Mouse (Mus musculus): ENCODE data around the gene Tcte3. TPM values are rescaled to one million over a fixed set of nuclear protein-coding genes. Genes with fewer than 3 reads are reported as not detected.
A peak's percentile ranks its signal among the peaks of the same experiment; 100 is the strongest.
"Not testable (repeated sequence)": the region's sequence is repeated elsewhere in the genome, so short reads cannot be mapped to it uniquely, and the experiment has no call there.

The Tcte3 gene
- polyA plus RNA-seq, 1 experiment, result 0.19 TPM

DNA sequence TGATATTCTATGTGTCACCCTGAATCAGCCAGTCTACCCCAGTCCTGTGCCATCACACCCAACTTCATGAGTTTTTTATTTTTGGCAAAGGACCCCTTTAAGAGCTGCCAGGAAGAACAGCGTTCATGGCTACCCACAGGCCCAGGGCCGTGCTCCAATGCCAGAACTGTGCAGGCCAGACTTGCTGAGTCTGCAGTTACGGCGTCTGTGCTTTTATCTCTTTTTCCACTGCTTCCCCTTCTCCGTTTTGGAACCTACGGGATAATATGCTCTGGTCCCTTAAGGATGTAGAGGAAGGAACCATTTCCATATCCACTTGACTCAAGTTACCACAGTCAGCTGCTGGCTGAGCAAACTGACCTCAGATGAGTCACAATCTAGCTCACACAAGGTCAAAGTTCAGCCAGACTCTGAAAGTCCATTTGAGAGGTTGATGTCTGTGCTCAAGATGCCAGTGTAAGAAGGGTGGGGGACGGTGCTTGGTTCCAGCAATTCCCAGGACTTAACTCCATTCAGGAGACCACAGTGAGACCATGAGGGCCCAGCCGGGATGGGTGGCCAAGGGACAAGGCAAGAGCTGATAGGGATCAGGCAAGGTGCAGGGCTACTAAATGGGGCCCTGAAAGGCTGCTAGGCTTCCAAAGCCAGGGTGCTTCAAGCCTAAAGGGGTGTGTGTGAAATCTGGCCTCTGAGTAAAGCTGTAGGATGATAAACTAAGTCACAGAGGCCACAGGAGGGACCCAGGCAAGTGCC, 26.9 kb upstream of the Tcte3 start:
- Histone ChIP-seq H3K4me1 (ENCODE audit: control insufficient read depth, insufficient read depth, low read length) (peaks cover 5% of the 10 kb centered on the region), H3K4me3 (replicated peaks; ENCODE audit: extremely low read depth, low read depth, low read length) (no peak overlapping the region)
- 60% methylated on average over 8 of the region's 8 CpGs for WGBS
- TF ChIP-seq POLR2A (IDR thresholded peaks at IDR 0.05; ENCODE audit: borderline replicate concordance, extremely low read depth, low read depth, low read length) (no peak), CTCF (IDR thresholded peaks at IDR 0.05; ENCODE audit: insufficient read depth, low read length) (no peak)
- no peak for DNase-seq

DNA sequence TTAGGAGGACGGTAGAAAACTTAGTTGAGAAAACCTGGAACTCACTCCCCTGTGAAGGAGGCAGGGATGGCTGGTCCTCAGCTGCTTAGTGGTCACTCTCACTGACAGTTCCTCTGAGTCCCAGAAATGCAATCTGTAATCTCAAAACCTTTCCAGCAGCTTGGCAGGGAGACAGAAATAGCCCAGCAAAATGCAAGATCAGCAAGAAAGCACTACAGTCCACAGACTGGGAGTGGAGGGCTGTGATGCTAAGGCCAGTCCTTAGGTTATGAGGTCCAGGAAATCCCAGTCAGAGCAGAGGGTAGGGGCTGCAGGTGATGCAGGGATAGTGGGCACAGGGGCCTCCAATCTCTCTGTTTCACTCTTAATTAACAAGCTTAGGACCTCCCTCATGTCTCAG, 25.6 kb upstream of the Tcte3 start:
- no peak for TF ChIP-seq POLR2A (IDR thresholded peaks at IDR 0.05; ENCODE audit: borderline replicate concordance, extremely low read depth, low read depth, low read length)
- H3K4me1 ChIP-seq (ENCODE audit: control insufficient read depth, insufficient read depth, low read length), result peaks cover 5% of the 10 kb centered on the region
- DNase-seq, result no peak
- no peak overlapping the region for H3K4me3 ChIP-seq (replicated peaks; ENCODE audit: extremely low read depth, low read depth, low read length)
- WGBS, result 89% methylated on average over 1 of the region's 1 CpGs

DNA sequence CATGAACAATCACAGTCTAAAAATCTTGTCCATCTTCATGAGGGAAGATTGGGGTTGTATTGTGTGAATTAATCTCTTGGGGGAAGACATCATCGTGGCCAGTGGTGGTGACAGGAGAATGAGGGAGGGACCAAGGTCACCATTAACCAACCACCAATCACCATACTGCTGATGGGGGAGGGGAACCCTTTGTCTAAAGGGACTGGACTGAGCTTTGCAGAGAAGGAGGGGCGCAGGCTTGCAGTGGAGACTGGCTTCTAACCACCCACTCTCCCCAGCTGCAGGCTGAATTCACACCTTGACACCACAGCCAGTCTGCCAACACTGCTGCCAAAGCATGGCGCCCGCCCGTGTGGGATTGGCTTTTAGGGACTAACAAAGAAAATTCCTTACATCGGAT, 24.8 kb upstream of the Tcte3 start:
- H3K4me1 ChIP-seq (ENCODE audit: control insufficient read depth, insufficient read depth, low read length), result peaks cover 5% of the 10 kb centered on the region
- TF ChIP-seq CTCF (IDR thresholded peaks at IDR 0.05; ENCODE audit: insufficient read depth, low read length) (no peak), POLR2A (IDR thresholded peaks at IDR 0.05; ENCODE audit: borderline replicate concordance, extremely low read depth, low read depth, low read length) (no peak)
- DNase-seq, result no peak
- no peak overlapping the region for H3K4me3 ChIP-seq (replicated peaks; ENCODE audit: extremely low read depth, low read depth, low read length)
- 66% methylated on average over 6 of the region's 6 CpGs for WGBS

DNA sequence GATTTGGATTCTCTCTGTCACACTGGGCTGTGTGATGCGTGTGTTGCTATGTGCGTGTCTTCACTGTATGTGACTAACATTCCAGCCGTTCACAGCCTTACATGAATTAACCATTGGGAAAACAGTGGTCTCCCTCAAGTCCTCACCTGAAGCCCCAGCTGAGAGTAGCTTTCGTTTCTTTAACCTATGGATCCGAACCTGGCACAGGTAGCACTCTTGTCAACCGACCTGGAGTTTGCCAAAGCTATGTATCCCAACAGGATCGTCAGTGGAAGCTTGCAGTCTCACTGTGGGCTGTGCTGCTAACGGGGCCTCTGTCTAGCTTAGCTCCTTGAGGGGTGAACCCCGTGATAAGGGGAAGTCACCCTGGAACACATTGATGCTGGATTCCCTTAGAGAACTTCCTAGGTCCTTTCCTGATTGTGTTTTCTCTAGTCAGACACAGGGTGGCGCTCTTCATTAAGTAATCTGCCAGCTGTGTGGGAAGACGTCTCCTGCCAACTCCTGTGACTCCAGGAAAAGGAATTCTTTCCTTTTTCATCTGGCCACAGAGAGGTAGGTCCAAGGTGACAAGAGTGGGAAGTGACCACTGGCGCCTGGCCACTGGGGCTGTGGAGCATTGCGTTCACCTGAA, 24.2 kb upstream of the Tcte3 start:
- WGBS, result 43% methylated on average over 13 of the region's 13 CpGs
- peaks cover 5% of the 10 kb centered on the region for H3K4me1 ChIP-seq (ENCODE audit: control insufficient read depth, insufficient read depth, low read length)
- peak; percentile 64 for DNase-seq
- H3K4me3 ChIP-seq (replicated peaks; ENCODE audit: extremely low read depth, low read depth, low read length), result no peak overlapping the region
- TF ChIP-seq CTCF (IDR thresholded peaks at IDR 0.05; ENCODE audit: insufficient read depth, low read length), result peak; percentile 17; the same call in 1 of the 2 replicates
- no peak for TF ChIP-seq POLR2A (IDR thresholded peaks at IDR 0.05; ENCODE audit: borderline replicate concordance, extremely low read depth, low read depth, low read length)

DNA sequence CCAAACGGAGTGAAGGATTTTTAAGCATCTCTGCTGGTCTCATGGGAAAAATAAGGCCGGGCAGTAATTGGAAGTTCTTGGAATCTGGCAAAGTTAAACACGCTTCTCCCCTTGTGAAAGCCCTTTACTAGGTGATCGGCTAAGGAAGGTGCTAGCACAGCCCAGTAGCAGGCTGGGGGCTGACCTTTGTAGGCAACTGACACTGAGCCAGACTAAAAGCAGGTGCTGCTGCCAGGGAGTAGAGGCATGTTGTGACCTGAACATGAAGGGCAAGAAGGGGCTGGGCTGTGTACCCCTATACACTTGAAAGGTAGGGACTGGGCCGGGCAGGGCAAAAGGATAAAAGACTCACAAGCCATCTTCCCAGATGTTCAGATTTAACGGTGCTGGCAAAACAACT, 19.1 kb upstream of the Tcte3 start:
- Histone ChIP-seq H3K4me1 (ENCODE audit: control insufficient read depth, insufficient read depth, low read length) (no peaks in the 10 kb centered on the region), H3K4me3 (replicated peaks; ENCODE audit: extremely low read depth, low read depth, low read length) (no peak overlapping the region)
- TF ChIP-seq CTCF (IDR thresholded peaks at IDR 0.05; ENCODE audit: insufficient read depth, low read length) (no peak), POLR2A (IDR thresholded peaks at IDR 0.05; ENCODE audit: borderline replicate concordance, extremely low read depth, low read depth, low read length) (no peak)
- DNase-seq, result no peak
- WGBS, result 89% methylated on average over 6 of the region's 6 CpGs

DNA sequence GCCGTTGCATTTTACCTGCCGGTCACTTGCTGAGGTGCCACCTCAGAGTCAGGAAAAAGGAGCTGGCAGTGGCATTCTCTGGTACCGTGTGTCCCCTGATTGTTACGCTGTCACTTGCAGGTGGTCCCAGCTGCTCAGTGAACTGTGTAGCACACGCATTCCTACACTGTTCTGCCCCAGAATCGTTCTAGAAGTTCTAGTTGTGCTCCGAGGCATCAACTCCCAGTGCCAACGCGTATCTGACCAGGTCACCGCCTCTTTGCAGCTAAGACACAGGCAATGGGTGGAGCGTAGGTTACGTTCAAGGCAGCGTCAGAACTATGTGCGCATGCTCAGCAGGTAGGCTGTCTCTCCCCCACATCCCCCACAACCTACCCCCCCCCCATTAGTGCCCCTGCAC, 18.4 kb upstream of the Tcte3 start:
- Histone ChIP-seq H3K4me3 (replicated peaks; ENCODE audit: extremely low read depth, low read depth, low read length) (no peak overlapping the region), H3K4me1 (ENCODE audit: control insufficient read depth, insufficient read depth, low read length) (no peaks in the 10 kb centered on the region)
- WGBS, result 95% methylated on average over 14 of the region's 14 CpGs
- TF ChIP-seq CTCF (IDR thresholded peaks at IDR 0.05; ENCODE audit: insufficient read depth, low read length) (no peak), POLR2A (IDR thresholded peaks at IDR 0.05; ENCODE audit: borderline replicate concordance, extremely low read depth, low read depth, low read length) (no peak)
- DNase-seq, result no peak

DNA sequence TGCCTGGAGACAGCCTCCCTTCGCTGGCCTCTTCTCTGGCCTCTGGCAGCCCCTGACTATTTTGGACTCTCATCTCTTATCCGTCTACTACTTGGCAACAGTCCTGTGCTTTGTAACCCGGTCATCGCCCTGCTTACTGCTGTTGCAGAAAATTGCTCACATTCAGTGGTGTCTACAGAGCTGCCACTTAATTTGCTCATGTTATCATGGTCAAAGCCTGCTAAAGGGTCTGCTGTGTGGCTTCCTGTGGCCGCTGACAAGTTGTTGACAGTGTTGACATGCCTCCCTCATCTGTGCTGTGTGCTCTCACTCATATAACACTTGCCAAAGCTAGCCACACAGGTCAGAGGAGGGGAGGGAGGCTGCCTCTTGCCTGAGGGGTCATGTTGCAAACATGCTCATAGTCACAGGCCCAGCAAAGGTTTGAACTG, 16.9 kb upstream of the Tcte3 start:
- H3K4me3 ChIP-seq (replicated peaks; ENCODE audit: extremely low read depth, low read depth, low read length), result no peak overlapping the region
- no peak for TF ChIP-seq CTCF (IDR thresholded peaks at IDR 0.05; ENCODE audit: insufficient read depth, low read length)
- no peak for TF ChIP-seq POLR2A (IDR thresholded peaks at IDR 0.05; ENCODE audit: borderline replicate concordance, extremely low read depth, low read depth, low read length)
- no peak for DNase-seq
- 73% methylated on average over 5 of the region's 5 CpGs for WGBS
- no peaks in the 10 kb centered on the region for H3K4me1 ChIP-seq (ENCODE audit: control insufficient read depth, insufficient read depth, low read length)

DNA sequence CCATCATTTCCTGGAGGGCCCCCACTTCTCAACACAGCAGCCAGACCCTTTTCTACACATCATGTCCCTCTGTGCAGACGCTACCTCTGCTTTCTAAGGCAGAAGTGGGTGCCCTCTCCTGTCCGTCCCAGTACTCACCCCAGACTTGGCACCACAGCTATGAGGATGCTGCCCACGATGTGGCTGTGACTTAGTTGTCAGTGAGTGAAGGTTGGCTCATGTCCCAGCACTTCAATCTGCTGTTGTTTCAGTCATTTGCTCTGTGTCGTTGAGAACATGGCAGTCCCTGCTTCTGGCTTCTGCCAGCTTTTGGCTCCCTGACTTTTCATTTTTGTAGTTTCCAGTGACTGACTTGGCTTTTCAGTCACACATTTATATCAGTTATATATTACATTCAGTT, 14.6 kb upstream of the Tcte3 start:
- DNase-seq, result no peak
- 73% methylated on average over 4 of the region's 4 CpGs for WGBS
- no peak overlapping the region for H3K4me3 ChIP-seq (replicated peaks; ENCODE audit: extremely low read depth, low read depth, low read length)
- TF ChIP-seq POLR2A (IDR thresholded peaks at IDR 0.05; ENCODE audit: borderline replicate concordance, extremely low read depth, low read depth, low read length) (no peak), CTCF (IDR thresholded peaks at IDR 0.05; ENCODE audit: insufficient read depth, low read length) (no peak)
- no peaks in the 10 kb centered on the region for H3K4me1 ChIP-seq (ENCODE audit: control insufficient read depth, insufficient read depth, low read length)

DNA sequence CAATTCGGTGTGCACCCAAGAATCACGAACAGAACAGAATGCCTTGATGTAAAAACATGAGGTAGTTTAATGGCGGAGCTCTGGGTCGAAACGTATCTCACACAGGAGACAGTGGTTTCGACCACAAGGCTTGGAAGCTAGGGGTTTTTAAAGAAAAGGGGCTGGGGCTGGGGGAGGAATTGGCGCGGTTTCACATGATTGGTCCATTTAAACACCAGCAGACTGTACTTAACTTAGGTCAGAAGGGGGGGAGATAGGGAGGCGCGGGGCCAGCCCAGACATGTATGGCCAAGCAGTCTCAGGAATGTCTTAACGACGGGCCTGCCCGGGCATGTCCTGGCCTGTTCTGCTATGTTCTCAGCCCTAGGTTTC, 12.5 kb upstream of the Tcte3 start:
- H3K4me1 ChIP-seq (ENCODE audit: control insufficient read depth, insufficient read depth, low read length); DNase-seq; H3K4me3 ChIP-seq (replicated peaks; ENCODE audit: extremely low read depth, low read depth, low read length): not testable (repeated sequence)
- WGBS, result 78% methylated on average over 13 of the region's 13 CpGs

DNA sequence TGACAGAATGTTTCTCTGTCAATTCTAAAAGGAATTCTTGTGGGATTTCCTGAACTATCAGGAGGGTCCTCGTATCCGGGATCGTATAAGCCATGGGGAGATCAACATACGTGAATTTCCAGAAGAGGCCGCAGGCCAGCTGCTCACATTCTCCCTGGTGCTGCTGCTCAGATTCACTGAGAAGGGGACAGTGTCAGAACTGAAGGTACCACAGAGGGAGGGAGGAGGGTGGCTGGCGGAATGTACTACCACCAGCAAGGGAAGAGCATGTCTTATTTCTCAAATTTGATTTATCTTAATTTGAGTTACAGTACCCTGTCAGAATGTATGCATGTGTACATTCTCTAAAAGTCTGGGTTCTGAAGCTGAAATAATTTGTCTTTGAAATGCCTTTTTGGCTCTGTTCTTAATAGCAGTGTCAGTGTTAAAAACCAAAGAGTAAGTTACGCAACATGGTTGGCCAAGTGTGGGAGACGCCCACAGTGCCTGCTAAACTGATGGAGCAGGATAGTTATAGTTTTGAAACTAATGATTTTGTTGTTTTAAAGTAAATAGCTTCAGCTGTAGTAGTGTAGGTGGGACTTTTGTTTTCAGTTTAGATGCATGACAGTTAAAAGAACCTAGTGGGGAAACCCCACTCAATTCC, 12.0 kb upstream of the Tcte3 start:
- H3K4me1 ChIP-seq (ENCODE audit: control insufficient read depth, insufficient read depth, low read length); H3K4me3 ChIP-seq (replicated peaks; ENCODE audit: extremely low read depth, low read depth, low read length); DNase-seq: not testable (repeated sequence)
- 78% methylated on average over 6 of the region's 8 CpGs for WGBS

DNA sequence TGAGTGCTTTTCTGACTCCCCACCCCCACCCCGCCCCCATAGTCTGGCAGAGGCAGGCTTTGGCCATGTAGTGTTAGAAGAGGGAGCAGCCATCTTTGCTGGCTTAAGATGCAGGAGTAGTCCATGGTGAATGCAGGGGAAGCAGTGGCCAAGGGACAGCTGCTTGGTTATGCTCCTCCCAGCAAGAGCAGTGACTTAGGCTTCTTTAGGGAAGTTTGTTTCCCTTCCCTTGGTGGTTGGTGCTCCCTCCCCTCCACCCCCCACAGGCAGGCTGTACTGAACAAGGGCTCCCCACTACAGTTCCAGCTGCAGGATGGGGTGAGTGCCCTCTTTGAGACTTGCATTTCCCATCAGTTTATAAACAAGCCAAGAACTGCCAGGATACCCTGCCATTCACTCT, 11.5 kb upstream of the Tcte3 start:
- not testable (repeated sequence) for H3K4me3 ChIP-seq (replicated peaks; ENCODE audit: extremely low read depth, low read depth, low read length); H3K4me1 ChIP-seq (ENCODE audit: control insufficient read depth, insufficient read depth, low read length); DNase-seq
- WGBS, result 70% methylated on average over 1 of the region's 1 CpGs

DNA sequence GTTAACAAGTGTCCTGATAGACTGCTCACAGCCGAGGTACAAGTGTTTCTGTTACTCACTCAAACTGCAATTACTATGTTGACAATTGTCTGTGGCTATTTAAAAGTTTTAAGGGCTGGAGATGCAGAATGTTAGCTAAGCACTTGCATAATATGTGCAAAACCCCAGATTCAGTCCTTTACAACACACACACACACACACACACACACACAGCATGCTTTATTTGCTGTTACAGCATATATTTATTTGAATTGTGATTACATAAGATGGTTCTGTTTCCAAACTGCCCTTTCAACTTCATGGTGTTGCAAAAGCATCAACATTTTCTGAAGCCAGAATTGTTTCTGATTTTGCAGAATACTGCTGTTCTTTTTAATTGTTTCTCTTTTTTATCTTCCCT, 9.1 kb upstream of the Tcte3 start:
- not testable (repeated sequence) for H3K4me1 ChIP-seq (ENCODE audit: control insufficient read depth, insufficient read depth, low read length); H3K4me3 ChIP-seq (replicated peaks; ENCODE audit: extremely low read depth, low read depth, low read length); DNase-seq
- no CpG with 5 or more reads among the region's 1 CpGs for WGBS

DNA sequence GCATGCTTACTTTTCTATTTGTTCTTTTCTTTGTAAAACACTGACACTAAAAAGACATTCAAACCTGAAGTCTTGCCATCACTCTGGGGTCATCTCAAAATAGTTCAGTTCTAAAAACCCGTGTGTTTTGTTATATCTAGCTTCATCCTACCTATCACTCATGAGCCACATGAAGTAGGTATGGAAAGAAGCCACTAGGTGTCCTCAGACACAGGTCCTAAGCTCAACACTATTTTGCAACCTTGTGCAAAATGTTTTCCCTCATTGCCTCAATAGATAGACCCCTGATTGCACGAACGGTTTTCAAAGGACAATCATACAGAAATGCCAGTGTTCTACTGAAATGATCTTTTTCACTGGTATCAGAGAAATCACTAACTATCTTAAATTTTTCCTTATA, 833 bp downstream of the Tcte3 start:
- not testable (repeated sequence) for DNase-seq; H3K4me1 ChIP-seq (ENCODE audit: control insufficient read depth, insufficient read depth, low read length); H3K4me3 ChIP-seq (replicated peaks; ENCODE audit: extremely low read depth, low read depth, low read length)
- WGBS, result no CpG with 5 or more reads among the region's 3 CpGs

DNA sequence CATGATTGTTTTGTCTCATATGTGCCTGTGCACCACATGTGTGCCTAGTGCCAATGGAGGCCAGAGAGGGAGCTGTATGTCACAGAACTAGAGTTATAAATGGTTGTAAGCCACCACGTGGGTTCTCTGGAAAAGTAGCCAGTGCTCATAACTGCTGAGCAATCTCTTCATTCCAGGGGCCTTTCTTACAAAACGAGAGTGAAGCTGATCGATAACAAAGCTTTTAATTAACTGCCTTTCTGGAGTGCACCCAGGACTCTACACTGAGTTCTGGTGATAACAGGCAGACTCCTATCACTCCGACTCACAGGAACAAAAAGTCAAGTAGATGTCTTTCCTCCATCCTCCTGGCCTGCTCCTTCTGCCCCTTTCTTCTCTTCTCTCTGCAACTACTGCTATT, 9.9 kb downstream of the Tcte3 start:
- WGBS, result no CpG with 5 or more reads among the region's 4 CpGs
- DNase-seq; H3K4me3 ChIP-seq (replicated peaks; ENCODE audit: extremely low read depth, low read depth, low read length); H3K4me1 ChIP-seq (ENCODE audit: control insufficient read depth, insufficient read depth, low read length): not testable (repeated sequence)
